Mouse (Mus musculus): ENCODE measurements around the gene Ehd1. TPM values are rescaled to one million over a fixed set of nuclear protein-coding genes. Genes with fewer than 3 reads are reported as not detected.

Ehd1 gene
- polyA plus RNA-seq, 1 experiment: 285 TPM

GRCm38 (mm10) chr19:6342276-6342933 is 65.9 kb downstream of the Ehd1 start:
- peaks cover 48% of the 10 kb centered on the region for H3K36me3 ChIP-seq (ENCODE audit: control insufficient read depth, insufficient read depth, low read length)
- peaks cover 20% of the 10 kb centered on the region; the same call in 1 of the 2 replicates for H3K4me1 ChIP-seq (ENCODE audit: control insufficient read depth, insufficient read depth, insufficient read length)
- peak overlapping the region; percentile 93 for H3K27ac ChIP-seq (ENCODE audit: insufficient read depth, low read length)
- 17% methylated on average over 5 of the region's 5 CpGs for WGBS
- H3K27me3 ChIP-seq (ENCODE audit: control insufficient read depth, insufficient read depth, low read length): no peaks in the 10 kb centered on the region
- DNase-seq (ENCODE audit: low read depth in 1 of 2, low spot score in 2 of 2): no peak
- TF ChIP-seq POLR2A (IDR thresholded peaks at IDR 0.05; ENCODE audit: low read depth, low read length) (no peak), CTCF (IDR thresholded peaks at IDR 0.05; ENCODE audit: extremely low read depth, insufficient read depth, insufficient read length, insufficient replicate concordance) (no peak)
- H3K4me3 ChIP-seq (ENCODE audit: extremely low read depth, insufficient read depth, insufficient read length): peak overlapping the region; percentile 94

GRCm38 (mm10) chr19:6343066-6343925 is 66.8 kb downstream of the Ehd1 start:
- WGBS: 60% methylated on average over 19 of the region's 19 CpGs
- Histone ChIP-seq H3K27me3 (ENCODE audit: control insufficient read depth, insufficient read depth, low read length) (no peaks in the 10 kb centered on the region), H3K4me1 (ENCODE audit: control insufficient read depth, insufficient read depth, insufficient read length) (peaks cover 20% of the 10 kb centered on the region; the same call in 1 of the 2 replicates), H3K4me3 (ENCODE audit: extremely low read depth, insufficient read depth, insufficient read length) (no peak overlapping the region), H3K27ac (ENCODE audit: insufficient read depth, low read length) (peak overlapping the region; percentile 93; the same call in 1 of the 2 replicates), H3K36me3 (ENCODE audit: control insufficient read depth, insufficient read depth, low read length) (peaks cover 48% of the 10 kb centered on the region)
- DNase-seq (ENCODE audit: low read depth in 1 of 2, low spot score in 2 of 2): no peak
- TF ChIP-seq CTCF (IDR thresholded peaks at IDR 0.05; ENCODE audit: extremely low read depth, insufficient read depth, insufficient read length, insufficient replicate concordance) (0 out of 2 replicates have a peak, but pooled peaks have one; percentile 6), POLR2A (IDR thresholded peaks at IDR 0.05; ENCODE audit: low read depth, low read length) (no peak)

GRCm38 (mm10) chr19:6343996-6344395 is 67.5 kb downstream of the Ehd1 start:
- Histone ChIP-seq H3K27me3 (ENCODE audit: control insufficient read depth, insufficient read depth, low read length) (no peaks in the 10 kb centered on the region), H3K4me3 (ENCODE audit: extremely low read depth, insufficient read depth, insufficient read length) (no peak overlapping the region), H3K27ac (ENCODE audit: insufficient read depth, low read length) (no peak overlapping the region; the same call in 1 of the 2 replicates), H3K4me1 (ENCODE audit: control insufficient read depth, insufficient read depth, insufficient read length) (peaks cover 20% of the 10 kb centered on the region; the same call in 1 of the 2 replicates), H3K36me3 (ENCODE audit: control insufficient read depth, insufficient read depth, low read length) (peaks cover 46% of the 10 kb centered on the region)
- no peak for DNase-seq (ENCODE audit: low read depth in 1 of 2, low spot score in 2 of 2)
- 84% methylated on average over 5 of the region's 5 CpGs for WGBS
- TF ChIP-seq POLR2A (IDR thresholded peaks at IDR 0.05; ENCODE audit: low read depth, low read length): no peak
- no peak for TF ChIP-seq CTCF (IDR thresholded peaks at IDR 0.05; ENCODE audit: extremely low read depth, insufficient read depth, insufficient read length, insufficient replicate concordance)

- DNase-seq (ENCODE audit: low read depth in 1 of 2, low spot score in 2 of 2): no peak
- no peaks in the 10 kb centered on the region for H3K27me3 ChIP-seq (ENCODE audit: control insufficient read depth, insufficient read depth, low read length)
- 92% methylated on average over 5 of the region's 5 CpGs for WGBS
- TF ChIP-seq CTCF (IDR thresholded peaks at IDR 0.05; ENCODE audit: extremely low read depth, insufficient read depth, insufficient read length, insufficient replicate concordance) (no peak), POLR2A (IDR thresholded peaks at IDR 0.05; ENCODE audit: low read depth, low read length) (no peak)
- no peak overlapping the region for H3K4me3 ChIP-seq (ENCODE audit: extremely low read depth, insufficient read depth, insufficient read length)
- peaks cover 51% of the 10 kb centered on the region for H3K36me3 ChIP-seq (ENCODE audit: control insufficient read depth, insufficient read depth, low read length)
- peaks cover 14% of the 10 kb centered on the region; the same call in 1 of the 2 replicates for H3K4me1 ChIP-seq (ENCODE audit: control insufficient read depth, insufficient read depth, insufficient read length)
- H3K27ac ChIP-seq (ENCODE audit: insufficient read depth, low read length): no peak overlapping the region
These were observed 69.5 kb downstream of the Ehd1 start for GRCm38 (mm10) chr19:6346023-6346422.

GRCm38 (mm10) chr19:6346661-6347060 is 70.1 kb downstream of the Ehd1 start:
- H3K27me3 ChIP-seq (ENCODE audit: control insufficient read depth, insufficient read depth, low read length): no peaks in the 10 kb centered on the region
- H3K36me3 ChIP-seq (ENCODE audit: control insufficient read depth, insufficient read depth, low read length): peaks cover 56% of the 10 kb centered on the region
- H3K4me3 ChIP-seq (ENCODE audit: extremely low read depth, insufficient read depth, insufficient read length): no peak overlapping the region
- no peak for DNase-seq (ENCODE audit: low read depth in 1 of 2, low spot score in 2 of 2)
- peaks cover 14% of the 10 kb centered on the region; the same call in 1 of the 2 replicates for H3K4me1 ChIP-seq (ENCODE audit: control insufficient read depth, insufficient read depth, insufficient read length)
- no peak overlapping the region for H3K27ac ChIP-seq (ENCODE audit: insufficient read depth, low read length)
- no peak for TF ChIP-seq POLR2A (IDR thresholded peaks at IDR 0.05; ENCODE audit: low read depth, low read length)
- no peak for TF ChIP-seq CTCF (IDR thresholded peaks at IDR 0.05; ENCODE audit: extremely low read depth, insufficient read depth, insufficient read length, insufficient replicate concordance)
- WGBS: 82% methylated on average over 10 of the region's 10 CpGs

- no peak overlapping the region for H3K27ac ChIP-seq (ENCODE audit: insufficient read depth, low read length)
- no peaks in the 10 kb centered on the region for H3K27me3 ChIP-seq (ENCODE audit: control insufficient read depth, insufficient read depth, low read length)
- peaks cover 59% of the 10 kb centered on the region for H3K36me3 ChIP-seq (ENCODE audit: control insufficient read depth, insufficient read depth, low read length)
- 94% methylated on average over 4 of the region's 4 CpGs for WGBS
- H3K4me3 ChIP-seq (ENCODE audit: extremely low read depth, insufficient read depth, insufficient read length): no peak overlapping the region
- TF ChIP-seq CTCF (IDR thresholded peaks at IDR 0.05; ENCODE audit: extremely low read depth, insufficient read depth, insufficient read length, insufficient replicate concordance) (no peak), POLR2A (IDR thresholded peaks at IDR 0.05; ENCODE audit: low read depth, low read length) (no peak)
- H3K4me1 ChIP-seq (ENCODE audit: control insufficient read depth, insufficient read depth, insufficient read length): peaks cover 10% of the 10 kb centered on the region; the same call in 1 of the 2 replicates
- no peak for DNase-seq (ENCODE audit: low read depth in 1 of 2, low spot score in 2 of 2)
These were observed 71.1 kb downstream of the Ehd1 start for GRCm38 (mm10) chr19:6347615-6348014.

Measured in spleen, adult 2 months (tissue).